Comparison of ENCODE assay signal across 18 mouse cellular contexts in the genomic region with DNA sequence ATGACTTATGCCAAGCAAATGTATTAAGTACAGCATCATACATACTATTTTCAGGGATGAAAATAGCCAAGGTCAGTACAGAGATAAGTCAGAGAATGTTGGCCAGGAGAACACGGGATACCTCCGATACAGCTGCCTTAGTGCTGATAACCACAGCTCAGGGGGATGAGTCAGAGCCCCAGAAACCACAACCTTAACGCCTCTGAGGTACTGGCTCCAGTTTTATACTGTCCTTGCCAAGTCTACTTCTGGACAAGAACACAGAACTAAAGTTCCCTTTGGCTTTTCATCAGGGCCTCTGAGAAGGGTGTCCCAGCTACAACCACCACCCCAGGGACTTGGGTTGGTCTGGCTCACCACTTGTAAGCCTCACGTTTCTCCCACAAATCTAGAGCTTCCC. TPM values are rescaled to one million over a fixed set of nuclear protein-coding genes. Genes with fewer than 3 reads are reported as not detected.
DNase-seq lines count a peak whose midpoint lies in the region; ATAC-seq lines count a peak whose summit lies in the region.
"Had no signal": no experiment of that assay in that cellular context is flagged by ENCODE, and none has a peak within 500 bp of the region (broad histone marks: within the 10 kb centered on the region; RNA-seq: fewer than 3 reads in every experiment).

No protein-coding gene starts in this region.

- ATAC-seq in activated CD4-positive, CD25-positive, alpha-beta regulatory T cell, adult 4 months = no peak
- ATAC-seq: forebrain, embryonic 13.5 days had no signal

- DNase-seq in ovary, adult 18-20 months (ENCODE audit: low spot score) = peak; percentile 76
- DNase-seq in ovary, postnatal 10 days (ENCODE audit: low spot score) = no peak
- peak; percentile 70 to 74 for DNase-seq in adrenal gland, postnatal 36 days
- DNase-seq in heart, postnatal 14 days = peak; percentile 9 to 25
- peak; percentile 5 for DNase-seq in skeletal muscle tissue, adult 2 months (ENCODE audit: low read depth, low spot score)
- no peak for DNase-seq in cerebellum, postnatal 36 days
- no peak for DNase-seq in yolk sac, embryonic 10.5 days (ENCODE audit: low spot score)
- DNase-seq: cerebellum, adult 11-12 months; gastrocnemius, postnatal 36 days; lung, embryonic 14.5 days; right cerebral cortex, postnatal 25 days had no signal

- intact Hi-C loops in heart, postnatal 14 days (cut with DNase I) = no loop called here

RNA-seq across cellular contexts. Expression of gene Gm21976, which starts 4.0 kb away (rescaled TPM):
- not detected for total RNA-seq in adrenal gland, postnatal 36 days (2021)
- total RNA-seq in heart, postnatal 14 days (2021) = not detected
- not detected for polyA plus RNA-seq in activated CD4-positive, CD25-positive, alpha-beta regulatory T cell, adult 4 months (2017; shearing (Covaris generic))
- total RNA-seq: gastrocnemius, postnatal 36 days; left cerebral cortex, adult 2 months had no signal
- polyA plus RNA-seq: embryonic facial prominence, embryonic 10.5 days; forebrain, embryonic 13.5 days; kidney, postnatal 0 days; lung, embryonic 14.5 days; midbrain, embryonic 12.5 days; neural tube, embryonic 12.5 days had no signal

RNA-seq across cellular contexts. Expression of gene Ankra2, which starts 12.8 kb away (rescaled TPM):
- total RNA-seq in adrenal gland, postnatal 36 days (2021) = 10 to 100 TPM; 21.5 to 25.0 TPM
- total RNA-seq in heart, postnatal 14 days (2021) = 10 to 100 TPM; 29.8 to 30.7 TPM
- polyA plus RNA-seq in activated CD4-positive, CD25-positive, alpha-beta regulatory T cell, adult 4 months (2017; shearing (Covaris generic)) = 10 to 100 TPM; 23.1 to 24.9 TPM

RNA-seq across cellular contexts. Expression of gene Utp15, which starts 12.8 kb away (rescaled TPM):
- total RNA-seq in adrenal gland, postnatal 36 days (2021) = 10 to 100 TPM; 18.0 to 20.1 TPM
- 1 to 10 TPM; 6.8 TPM for total RNA-seq in heart, postnatal 14 days (2021)
- polyA plus RNA-seq in activated CD4-positive, CD25-positive, alpha-beta regulatory T cell, adult 4 months (2017; shearing (Covaris generic)) = 10 to 100 TPM; 23.8 to 26.9 TPM

RNA-seq across cellular contexts. Expression of gene Btf3, which starts 41.2 kb away (rescaled TPM):
- total RNA-seq in adrenal gland, postnatal 36 days (2021) = 100 to 1,000 TPM; 378 to 399 TPM
- total RNA-seq in heart, postnatal 14 days (2021) = 100 to 1,000 TPM; 201 to 210 TPM
- 1,000 to 10,000 TPM in 1 of 2 experiments, 100 to 1,000 TPM in 1; 915 to 1,034 TPM for polyA plus RNA-seq in activated CD4-positive, CD25-positive, alpha-beta regulatory T cell, adult 4 months (2017; shearing (Covaris generic))

Comparison
In these comparisons a context has a peak if more than half of its experiments do, and no peak if none do; other contexts are left out.
1. DNase-seq: peak in ovary, adult 18-20 months (single experiment), adrenal gland, postnatal 36 days (2 of 2), heart, postnatal 14 days (2 of 2) and skeletal muscle tissue, adult 2 months (single experiment); none in ovary, postnatal 10 days (single experiment), cerebellum, postnatal 36 days (0 of 2) and yolk sac, embryonic 10.5 days (single experiment).